Mouse (Mus musculus) neural tube, embryonic 10.5 days (tissue): ENCODE results near the gene Add3.

Experiments
- DNase-seq: peaks from one replicate; pipeline ENCODE4 v3.0.0-alpha.2; 2017; ENCODE audit warnings: low spot score; ENCODE audit errors: extremely low spot score

The Add3 gene

GRCm38 (mm10) chr19:53130399-53131175 is 9.7 kb upstream of the Add3 start:
- DNase-seq, result no peak

GRCm38 (mm10) chr19:53132471-53132870 is 7.8 kb upstream of the Add3 start:
- no peak for DNase-seq

- no peak for DNase-seq
Observed at GRCm38 (mm10) chr19:53136336-53137090, 3.7 kb upstream of the Add3 start.

- no peak for DNase-seq
Observed at GRCm38 (mm10) chr19:53137116-53137670, 3.0 kb upstream of the Add3 start.

- no peak for DNase-seq
Observed at GRCm38 (mm10) chr19:53140804-53141250, 584 bp downstream of the Add3 start.

GRCm38 (mm10) chr19:53141251-53142072 is 1.2 kb downstream of the Add3 start:
- DNase-seq, result peak; percentile 57

- DNase-seq, result peak; percentile 100
Observed at GRCm38 (mm10) chr19:53142190-53143107, 2.2 kb downstream of the Add3 start.

- DNase-seq, result peak; percentile 45
Observed at GRCm38 (mm10) chr19:53143108-53143971, 3.1 kb downstream of the Add3 start.

- DNase-seq, result no peak
Observed at GRCm38 (mm10) chr19:53145075-53145474, 4.8 kb downstream of the Add3 start.

GRCm38 (mm10) chr19:53149381-53149780 is 9.1 kb downstream of the Add3 start:
- DNase-seq, result no peak

GRCm38 (mm10) chr19:53152451-53152850 is 12.2 kb downstream of the Add3 start:
- no peak for DNase-seq

- DNase-seq, result no peak
Observed at GRCm38 (mm10) chr19:53153096-53153495, 12.9 kb downstream of the Add3 start.

- DNase-seq, result no peak
Observed at GRCm38 (mm10) chr19:53154156-53154555, 13.9 kb downstream of the Add3 start.

- DNase-seq, result no peak
Observed at GRCm38 (mm10) chr19:53156361-53156760, 16.1 kb downstream of the Add3 start.

GRCm38 (mm10) chr19:53157176-53157575 is 16.9 kb downstream of the Add3 start:
- DNase-seq, result no peak

- DNase-seq, result no peak
Observed at GRCm38 (mm10) chr19:53159351-53159750, 19.1 kb downstream of the Add3 start.

- no peak for DNase-seq
Observed at GRCm38 (mm10) chr19:53162927-53163326, 22.7 kb downstream of the Add3 start.

- DNase-seq, result no peak
Observed at GRCm38 (mm10) chr19:53164645-53165044, 24.4 kb downstream of the Add3 start.
